Mouse (Mus musculus) granulocyte monocyte progenitor cell, adult 5-6 weeks (primary cell): ENCODE results near the gene Ankdd1a. TPM values are rescaled to one million over a fixed set of nuclear protein-coding genes. Genes with fewer than 3 reads are reported as not detected.

Source experiments
- total RNA-seq, 2 experiments: library from RNA; stranded (forward) in 1 of 2; stranded (reverse) in 1 of 2; fragments of 200-712, 200-1000 nt in 1 of 2; fragments of >200 nt in 1 of 2; fragmentation: Nextera tagmentation in 1 of 2; gene quantifications; 2 replicates each; pipeline ENCODE4 v1.2.3; 2014 to 2017

The Ankdd1a gene
- total RNA-seq, 2 experiments from 2014 or later = not detected

Other genes with a start within 250 kb of the Ankdd1a start
- 15.8 and 24.0 TPM in 2 replicates for gene Clpx, start 225.9 kb downstream of the Ankdd1a start, total RNA-seq (2014; fragmentation: Nextera tagmentation)
- gene Clpx, start 225.9 kb downstream of the Ankdd1a start, total RNA-seq (2017) = 44.3 and 51.7 TPM in 2 replicates
- gene Pdcd7, start 174.1 kb downstream of the Ankdd1a start, total RNA-seq (2014; fragmentation: Nextera tagmentation) = 11.3 and 14.7 TPM in 2 replicates
- 23.0 and 40.2 TPM in 2 replicates for gene Pdcd7, start 174.1 kb downstream of the Ankdd1a start, total RNA-seq (2017)
- not detected in 2 replicates for gene Ubap1l, start 159.2 kb downstream of the Ankdd1a start, total RNA-seq (2014; fragmentation: Nextera tagmentation)
- not detected in 2 replicates for gene Ubap1l, start 159.2 kb downstream of the Ankdd1a start, total RNA-seq (2017)
- 0.85 TPM in 1 of 2 replicates, not detected in the other for gene Kbtbd13, start 128.5 kb downstream of the Ankdd1a start, total RNA-seq (2014; fragmentation: Nextera tagmentation)
- 0.31 and 0.52 TPM in 2 replicates for gene Kbtbd13, start 128.5 kb downstream of the Ankdd1a start, total RNA-seq (2017)
- gene Rasl12, start 121.7 kb downstream of the Ankdd1a start, total RNA-seq (2014; fragmentation: Nextera tagmentation) = 0.21 TPM in 1 of 2 replicates, not detected in the other
- not detected in 2 replicates for gene Rasl12, start 121.7 kb downstream of the Ankdd1a start, total RNA-seq (2017)
- gene Slc51b, start 97.2 kb downstream of the Ankdd1a start, total RNA-seq (2014; fragmentation: Nextera tagmentation) = not detected in 2 replicates
- not detected in 2 replicates for gene Slc51b, start 97.2 kb downstream of the Ankdd1a start, total RNA-seq (2017)
- gene Mtfmt, start 84.4 kb downstream of the Ankdd1a start, total RNA-seq (2014; fragmentation: Nextera tagmentation) = 17.9 and 35.8 TPM in 2 replicates
- 23.5 and 24.2 TPM in 2 replicates for gene Mtfmt, start 84.4 kb downstream of the Ankdd1a start, total RNA-seq (2017)
- 81.6 and 82.9 TPM in 2 replicates for gene Spg21, start 59.2 kb downstream of the Ankdd1a start, total RNA-seq (2014; fragmentation: Nextera tagmentation)
- 70.2 and 82.2 TPM in 2 replicates for gene Spg21, start 59.2 kb downstream of the Ankdd1a start, total RNA-seq (2017)
- gene Plekho2, start 59.8 kb upstream of the Ankdd1a start, total RNA-seq (2014; fragmentation: Nextera tagmentation) = 15.4 and 20.2 TPM in 2 replicates
- gene Plekho2, start 59.8 kb upstream of the Ankdd1a start, total RNA-seq (2017) = 7.1 and 12.6 TPM in 2 replicates
- 5.3 and 5.4 TPM in 2 replicates for gene Pif1, start 67.0 kb upstream of the Ankdd1a start, total RNA-seq (2014; fragmentation: Nextera tagmentation)
- gene Pif1, start 67.0 kb upstream of the Ankdd1a start, total RNA-seq (2017) = 8.7 and 13.2 TPM in 2 replicates
- gene Rbpms2, start 109.5 kb upstream of the Ankdd1a start, total RNA-seq (2014; fragmentation: Nextera tagmentation) = 7.5 TPM in 1 of 2 replicates, not detected in the other
- 0.67 TPM in 1 of 2 replicates, not detected in the other for gene Rbpms2, start 109.5 kb upstream of the Ankdd1a start, total RNA-seq (2017)
- gene Oaz2, start 147.8 kb upstream of the Ankdd1a start, total RNA-seq (2014; fragmentation: Nextera tagmentation) = 33.6 and 40.3 TPM in 2 replicates
- 35.3 and 44.5 TPM in 2 replicates for gene Oaz2, start 147.8 kb upstream of the Ankdd1a start, total RNA-seq (2017)